Mouse (Mus musculus) 416B (cell line): Measurements from ENCODE around the gene Fpr1.
"Not testable (repeated sequence)": the region's sequence is repeated elsewhere in the genome, so short reads cannot be mapped to it uniquely, and the experiment has no call there.

ENCODE experiments used
- DNase-seq: peaks from one replicate; pipeline ENCODE4 v3.0.0; 2011; ENCODE audit warnings: low read depth

The Fpr1 gene

DNA sequence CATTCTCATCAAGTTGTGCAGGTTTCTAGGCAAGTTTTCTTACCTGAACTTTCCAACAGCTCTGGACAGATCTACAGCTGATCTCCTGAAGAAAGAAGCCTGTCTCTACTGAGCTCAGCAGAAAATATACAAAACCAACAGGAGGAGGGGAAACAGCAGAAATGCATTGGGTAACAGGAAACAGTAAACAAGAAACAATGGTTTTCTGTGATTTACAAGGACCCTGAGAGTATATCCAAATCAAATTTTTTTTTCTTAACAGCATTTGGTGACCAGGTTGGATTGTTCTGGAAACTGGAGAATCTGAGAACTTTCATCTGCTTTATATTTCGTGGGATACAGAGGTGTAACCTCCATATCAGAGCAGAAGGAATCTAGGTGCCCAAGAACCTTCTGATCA lies at the start of gene Fpr1:
Gene Fpr1 (minus strand): TSS at position 101 of the 400 bp plus-strand sequence.
- DNase-seq: no peak

DNA sequence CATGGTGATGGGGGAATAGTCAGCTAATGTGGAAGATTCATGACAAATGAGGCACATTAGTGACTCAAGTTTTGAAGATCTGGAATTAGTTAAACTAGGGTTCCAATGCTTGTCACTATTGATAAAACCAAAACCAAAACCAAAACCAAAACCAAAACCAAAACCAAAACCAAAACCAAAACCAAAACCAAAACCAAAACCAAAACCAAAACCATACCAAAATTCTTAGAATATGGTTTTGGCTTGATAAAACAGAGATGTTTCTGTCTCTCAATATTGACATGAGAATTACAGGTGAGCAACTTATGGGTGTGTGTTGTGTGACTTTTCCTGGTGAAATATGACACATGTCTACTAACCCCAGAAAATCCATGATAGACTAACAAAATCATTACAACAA lies 34.0 kb upstream of the Fpr1 start:
- no peak for DNase-seq

DNA sequence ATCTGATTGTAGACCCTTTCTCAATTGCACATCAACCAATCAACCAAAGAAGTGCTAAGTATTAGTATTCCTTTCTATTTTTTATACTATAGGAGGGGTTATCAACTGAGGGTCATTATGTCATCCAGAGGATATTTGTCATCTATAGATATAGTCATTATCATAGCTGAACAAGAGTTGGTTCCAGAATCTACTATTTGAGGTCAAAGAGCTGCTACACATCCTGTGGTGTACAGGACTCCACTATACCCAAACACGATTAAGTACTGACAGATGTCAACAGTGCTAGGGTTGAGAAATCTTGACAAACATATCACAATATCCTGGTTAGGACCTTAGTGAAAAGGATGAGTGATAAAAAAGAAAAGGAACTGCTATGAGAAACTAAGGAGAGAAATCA lies 33.6 kb upstream of the Fpr1 start:
- no peak for DNase-seq

DNA sequence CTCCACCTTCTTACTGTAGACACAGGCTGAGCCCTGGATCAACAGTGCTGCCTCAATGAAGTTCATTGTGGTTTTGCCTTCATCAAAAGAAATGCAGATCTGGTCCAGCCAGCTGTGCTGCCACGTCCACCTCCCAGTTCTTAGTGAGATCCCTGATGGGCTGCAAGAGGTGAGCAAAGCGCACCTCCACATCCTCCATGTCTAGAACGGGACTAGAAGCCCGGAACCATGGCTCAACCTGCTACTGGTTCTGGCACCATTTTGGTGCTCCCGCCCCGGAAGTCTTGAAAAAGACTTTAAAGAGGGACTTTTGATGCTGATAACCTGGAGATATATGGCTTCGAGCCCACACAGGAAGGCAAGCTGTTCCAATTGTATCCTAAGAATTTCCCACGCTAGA lies 28.9 kb upstream of the Fpr1 start:
- DNase-seq: not testable (repeated sequence)

DNA sequence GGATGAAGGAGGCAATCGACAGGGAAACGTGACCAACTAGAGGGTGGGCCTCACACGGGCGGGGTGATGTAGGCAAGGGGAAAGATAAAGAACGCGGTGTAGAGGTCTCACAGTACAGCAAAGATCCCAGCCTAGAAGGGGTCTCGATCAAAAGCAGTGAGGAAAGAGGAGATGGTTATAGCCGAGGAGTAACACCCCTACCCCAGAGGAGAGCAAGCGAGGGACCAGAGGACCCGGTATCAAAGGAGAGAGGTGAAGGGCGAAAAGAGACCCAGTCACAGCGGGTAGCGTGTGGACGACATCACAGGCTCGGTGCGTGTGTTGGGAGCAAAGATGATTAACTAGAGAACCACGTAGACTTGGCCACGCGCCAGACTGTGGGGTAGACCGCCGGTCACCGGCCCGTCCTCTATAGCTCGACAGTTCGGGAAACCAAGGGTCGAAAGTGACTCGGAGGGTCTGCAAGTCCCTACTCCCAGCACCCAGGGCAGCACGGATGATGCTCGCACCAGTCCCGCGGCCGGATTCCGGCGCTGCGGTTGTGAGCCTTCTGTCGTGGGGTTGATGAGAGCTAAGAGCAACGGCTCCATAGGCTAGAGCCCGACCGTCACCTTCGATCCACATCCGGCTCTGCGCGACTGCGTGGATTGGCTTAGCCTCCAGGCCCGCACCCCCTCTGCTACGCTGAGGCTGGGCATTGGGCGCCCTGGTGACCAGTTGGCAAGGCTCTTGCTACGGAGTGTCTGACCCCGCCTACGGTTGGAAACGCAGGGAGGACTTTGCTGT lies 26.1 kb upstream of the Fpr1 start:
- DNase-seq: no peak

DNA sequence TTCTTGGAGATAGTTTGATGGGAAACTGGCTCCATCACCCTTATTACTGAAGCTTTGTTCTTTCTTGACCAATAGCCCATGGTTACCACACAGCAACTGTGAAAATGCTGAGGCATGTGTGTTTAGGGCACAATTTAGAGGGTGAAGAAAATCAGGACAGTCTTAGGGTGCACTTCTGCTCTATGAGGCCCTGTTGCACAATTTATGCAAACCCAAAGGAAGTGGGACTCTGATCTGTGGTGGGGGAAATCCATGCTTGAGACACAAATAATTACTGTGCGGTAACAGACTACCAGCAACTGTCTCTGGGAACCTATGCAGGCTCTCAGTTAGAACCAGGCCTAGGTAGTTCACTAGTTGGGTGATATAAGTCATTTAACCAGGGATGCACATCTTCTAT lies 17.0 kb upstream of the Fpr1 start:
- peak; percentile 72 for DNase-seq

DNA sequence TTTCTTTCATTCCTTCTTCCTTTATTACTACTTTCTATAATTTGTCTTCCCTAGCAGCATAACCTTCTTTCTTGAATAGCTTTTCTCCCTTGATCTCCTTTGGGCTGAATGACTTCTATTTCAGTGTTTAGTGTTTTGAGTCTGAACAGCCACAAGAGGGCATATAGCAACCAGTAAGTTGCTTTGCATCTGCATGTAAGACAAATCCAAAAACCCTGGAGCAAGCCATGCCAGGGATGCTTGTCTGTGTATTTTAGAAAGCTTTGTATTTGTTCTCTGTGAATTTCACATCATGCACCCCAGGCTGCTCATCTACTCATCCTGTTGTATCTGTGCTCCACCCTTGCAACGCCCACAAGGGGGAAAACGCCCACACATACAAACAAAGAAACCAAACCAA lies 15.5 kb upstream of the Fpr1 start:
- DNase-seq: peak; percentile 62

DNA sequence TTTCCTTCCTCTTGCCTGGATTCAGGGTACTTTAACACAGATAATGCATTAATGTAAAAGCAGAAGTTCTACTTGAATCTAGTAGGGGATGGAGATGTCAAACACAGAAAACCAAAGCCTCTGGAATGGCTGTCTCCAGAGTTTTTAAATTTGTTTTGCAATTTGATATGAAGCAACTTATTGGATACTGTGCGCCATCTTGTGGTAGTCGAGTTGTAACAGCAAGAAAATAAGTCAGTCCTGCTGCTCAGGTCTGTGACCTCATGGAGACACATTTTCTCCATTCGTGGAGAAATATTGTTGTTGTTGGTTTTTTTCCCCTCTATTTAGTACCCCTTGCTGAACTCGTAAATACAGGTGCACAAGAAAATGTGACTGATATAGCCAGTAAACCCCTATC lies 12.3 kb upstream of the Fpr1 start:
- peak; percentile 85 for DNase-seq

DNA sequence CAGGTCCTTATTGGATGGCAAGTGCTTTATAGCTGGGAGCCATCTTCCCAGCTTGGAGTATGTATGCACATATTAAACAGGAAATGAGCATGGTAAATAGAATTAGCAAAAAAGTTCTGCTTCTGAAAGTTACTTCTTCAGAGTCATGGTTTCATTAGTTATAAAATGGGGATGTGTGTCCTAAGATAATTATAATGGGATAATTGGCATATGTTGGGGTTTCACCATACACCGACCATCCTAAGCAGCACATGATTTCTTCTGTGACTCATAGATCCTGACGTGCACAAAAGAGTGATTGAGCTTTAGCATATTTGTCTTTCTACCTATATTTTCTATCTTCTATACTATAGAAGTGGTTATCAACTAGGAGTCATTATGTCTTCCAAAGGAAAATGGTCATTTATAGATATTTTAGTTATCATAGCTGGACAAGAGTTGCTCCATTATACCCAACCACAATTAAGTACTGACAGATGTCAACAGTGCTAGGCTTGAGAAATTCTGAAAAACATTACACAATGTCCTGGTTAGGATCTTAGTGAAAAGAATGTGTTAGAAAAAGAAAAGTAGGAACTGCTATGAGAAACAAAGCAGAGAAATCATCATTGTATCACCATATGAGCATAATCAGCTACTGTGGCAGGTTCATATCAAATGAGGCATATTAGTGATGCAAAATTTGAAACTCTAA lies 6.1 kb upstream of the Fpr1 start:
- DNase-seq: peak; percentile 64

DNA sequence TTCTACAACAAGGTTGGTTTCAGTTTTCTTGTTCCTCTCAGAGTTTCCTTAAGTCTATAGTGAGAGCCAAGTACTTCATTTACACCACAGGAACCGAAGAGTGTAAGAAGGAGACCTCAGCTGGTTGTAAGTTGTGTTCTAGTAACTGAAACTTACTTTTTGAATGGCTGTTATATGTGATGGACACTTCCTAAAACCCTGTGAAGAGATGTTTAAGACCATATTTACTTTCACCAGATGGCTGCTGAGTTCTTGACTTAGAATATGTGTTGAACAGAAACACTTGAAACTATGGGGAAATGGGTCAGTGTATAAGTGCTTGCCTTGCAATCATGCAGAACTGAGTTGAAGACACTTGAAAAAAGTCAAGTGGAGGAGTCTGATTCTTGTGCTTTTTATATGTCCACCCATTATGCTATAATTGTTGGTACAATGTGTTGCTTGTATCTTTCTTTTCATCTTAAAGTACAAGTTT lies 4.1 kb upstream of the Fpr1 start, which contains the start of the genes Fpr2 and Fpr3:
Gene Fpr2 (plus strand): TSS at position 51 of the 475 bp plus-strand sequence.
Gene Fpr3 (plus strand): TSS at position 79 of the 475 bp plus-strand sequence.
- no peak for DNase-seq

DNA sequence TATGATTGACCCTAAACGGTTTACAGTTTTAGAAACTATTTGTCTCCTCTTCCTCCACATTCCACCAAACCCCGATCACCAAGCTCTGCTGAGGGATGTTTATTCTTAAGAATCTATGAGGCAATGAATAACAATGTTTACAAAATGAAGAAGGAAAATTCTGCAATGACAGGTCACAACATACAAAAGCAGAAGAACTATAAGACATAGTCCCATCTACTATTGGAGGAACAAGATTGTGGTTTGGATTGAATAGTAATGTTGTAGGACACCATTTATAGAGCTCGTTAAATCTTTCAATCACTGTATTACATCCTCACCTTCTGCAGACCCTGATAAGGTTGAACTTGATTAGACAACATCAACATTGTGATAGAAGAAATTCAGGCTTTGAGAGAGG lies 1.1 kb downstream of the Fpr1 start:
- no peak for DNase-seq

DNA sequence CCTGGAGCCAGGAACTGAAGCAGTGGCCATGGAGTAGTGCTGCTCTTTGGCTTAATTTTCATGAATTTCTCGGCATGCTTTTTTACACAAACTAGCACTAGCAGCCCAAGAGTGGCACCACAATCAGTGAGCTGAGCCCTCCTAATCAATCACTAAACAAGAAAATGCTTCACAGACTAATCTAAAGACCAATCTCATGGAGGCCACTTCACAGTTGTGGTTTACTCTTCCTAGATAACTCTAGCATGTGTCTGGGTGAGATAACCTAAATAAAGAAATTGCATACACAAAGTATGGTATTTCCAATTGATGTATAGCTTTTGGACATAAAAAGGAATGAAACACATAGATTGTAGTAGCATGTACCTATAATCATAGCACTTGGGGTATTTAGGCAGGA lies 4.4 kb downstream of the Fpr1 start:
- peak; percentile 55 for DNase-seq

DNA sequence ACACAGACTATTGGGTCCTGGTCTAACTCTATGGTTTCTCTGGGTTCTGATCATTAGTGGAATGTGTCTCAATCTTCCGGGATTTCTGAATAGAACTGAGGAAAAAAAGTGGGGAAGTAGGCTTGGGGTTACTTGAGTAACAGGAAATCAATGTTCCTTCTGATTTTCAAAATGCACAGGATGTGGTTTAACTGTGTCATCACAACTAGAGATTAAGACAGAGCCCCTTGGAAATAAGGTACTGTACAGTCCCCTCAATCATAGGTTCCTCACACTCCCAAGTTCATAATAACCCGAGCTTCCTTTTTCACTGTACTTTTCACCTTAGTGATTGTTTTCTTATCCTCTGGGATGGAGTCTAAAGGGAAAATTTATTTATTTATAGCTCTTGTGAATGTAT lies 12.0 kb downstream of the Fpr1 start:
- DNase-seq: peak; percentile 80

DNA sequence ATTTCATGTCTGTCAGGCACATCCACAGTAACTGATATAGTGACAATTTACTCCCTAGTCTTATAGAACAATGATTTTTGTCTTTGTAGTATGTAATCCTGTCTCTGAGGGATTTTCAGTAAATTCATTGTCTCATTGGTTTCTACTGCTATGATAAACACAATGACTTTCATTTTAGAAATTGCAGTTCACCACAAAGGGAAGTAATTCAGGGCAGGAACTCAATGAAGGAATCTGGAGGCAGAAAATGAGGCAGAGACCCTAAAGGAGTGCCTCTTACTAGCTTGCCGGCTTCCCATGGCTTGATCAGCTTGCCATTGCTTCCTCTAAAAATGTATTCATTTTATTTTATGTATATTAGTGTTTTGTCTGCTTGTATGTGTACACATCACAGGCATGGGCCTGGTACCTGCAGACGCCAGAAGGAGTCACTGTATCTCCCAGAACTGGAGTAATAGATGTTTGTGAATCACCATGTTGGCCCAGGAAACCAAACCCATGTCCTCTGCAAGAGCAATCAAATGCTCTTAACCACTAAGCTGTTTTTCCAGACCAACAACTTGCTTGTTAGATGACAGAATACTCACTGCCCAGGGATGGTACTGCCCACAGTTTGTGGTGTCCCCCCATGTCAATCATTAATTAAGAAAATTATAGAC lies 12.7 kb downstream of the Fpr1 start:
- peak; percentile 70 for DNase-seq

DNA sequence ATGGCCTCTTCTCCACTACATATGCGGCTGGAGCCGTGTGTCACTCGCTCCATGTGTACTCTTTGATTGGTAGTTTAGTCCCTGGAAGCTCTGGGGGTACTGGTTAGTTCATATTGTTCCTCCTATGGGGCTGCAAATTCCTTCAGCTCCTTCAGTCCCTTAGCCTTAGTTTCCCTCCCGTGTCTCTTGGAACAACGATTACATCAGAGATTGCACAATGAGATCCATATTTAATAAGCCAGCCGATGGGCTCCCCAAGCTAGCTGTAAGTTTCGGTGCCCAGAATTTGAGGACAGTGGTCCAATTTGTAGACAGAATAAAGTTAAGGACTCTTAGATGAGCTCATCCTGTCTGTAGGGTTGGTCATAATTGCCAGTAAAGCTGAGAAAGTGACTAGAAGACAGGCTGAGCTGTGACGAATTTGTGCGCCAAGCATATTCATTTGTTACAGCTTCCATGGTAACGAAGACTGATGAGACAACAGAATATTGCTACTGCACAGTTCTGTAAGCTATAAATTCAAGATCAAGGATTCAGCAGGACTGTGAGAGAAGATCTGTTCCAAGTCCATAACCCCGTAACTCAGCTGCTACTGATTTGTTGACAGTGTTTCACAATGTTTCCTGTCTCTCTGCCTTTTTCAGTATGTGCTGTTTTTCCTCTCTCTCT lies 16.8 kb downstream of the Fpr1 start:
- DNase-seq: peak; percentile 43

DNA sequence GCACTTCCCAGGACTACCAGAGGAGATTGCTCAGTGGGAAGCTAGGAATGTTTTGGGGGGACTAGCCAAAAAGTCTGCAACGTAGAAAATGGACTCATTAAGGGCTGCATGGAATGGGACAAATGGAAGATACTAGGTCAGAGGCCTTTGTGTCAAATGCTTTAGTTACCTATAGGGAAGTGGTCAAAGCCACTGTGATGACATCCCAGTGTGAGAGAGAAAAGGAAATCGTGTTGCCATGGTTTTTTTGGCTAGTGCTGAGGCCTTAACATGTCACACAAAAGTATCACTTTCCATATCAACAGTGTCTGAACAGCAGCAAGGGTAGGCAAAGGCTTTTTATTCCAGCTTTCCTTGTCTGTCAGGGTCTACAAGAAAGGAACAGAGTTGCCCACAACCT lies 18.6 kb downstream of the Fpr1 start:
- DNase-seq: peak; percentile 73

DNA sequence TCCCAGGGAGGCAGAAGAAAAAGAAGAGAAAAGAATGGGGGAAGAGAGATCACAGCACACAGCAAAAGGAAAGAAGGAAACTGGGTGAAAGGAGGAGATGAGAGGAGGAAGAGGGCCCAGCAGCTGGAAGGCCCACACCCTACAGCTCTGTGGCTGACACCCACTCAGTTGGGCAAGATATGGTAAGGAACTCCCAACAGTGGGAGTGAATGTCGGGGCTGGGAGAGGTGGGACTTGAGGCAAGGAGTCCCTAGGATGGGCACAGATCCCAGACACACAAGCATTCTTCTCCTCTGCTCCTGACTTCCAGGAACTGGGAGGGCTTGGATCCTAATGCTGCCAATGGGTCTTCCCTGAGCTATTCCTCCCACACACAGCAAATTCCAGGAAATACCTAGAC lies 21.4 kb downstream of the Fpr1 start:
- DNase-seq: no peak

DNA sequence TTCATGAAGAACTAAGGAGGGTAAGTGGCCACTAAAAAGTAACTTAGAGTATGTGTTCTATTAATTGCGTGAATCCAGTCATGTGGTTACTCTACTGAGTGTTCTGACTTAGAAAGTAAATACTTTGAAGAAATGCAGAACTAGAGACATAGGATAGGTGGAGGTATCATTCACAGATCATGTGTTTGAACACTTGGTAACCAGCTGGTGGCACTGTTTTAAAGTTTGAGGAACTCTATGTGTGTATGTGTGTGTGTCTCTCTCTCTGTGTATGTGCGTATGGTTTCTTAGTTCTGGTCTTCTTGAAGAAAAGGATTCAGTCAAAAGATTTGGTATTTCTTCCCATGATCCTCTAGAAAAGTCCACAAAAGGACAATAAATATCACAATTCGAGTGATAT lies 23.6 kb downstream of the Fpr1 start:
- DNase-seq: peak; percentile 75

DNA sequence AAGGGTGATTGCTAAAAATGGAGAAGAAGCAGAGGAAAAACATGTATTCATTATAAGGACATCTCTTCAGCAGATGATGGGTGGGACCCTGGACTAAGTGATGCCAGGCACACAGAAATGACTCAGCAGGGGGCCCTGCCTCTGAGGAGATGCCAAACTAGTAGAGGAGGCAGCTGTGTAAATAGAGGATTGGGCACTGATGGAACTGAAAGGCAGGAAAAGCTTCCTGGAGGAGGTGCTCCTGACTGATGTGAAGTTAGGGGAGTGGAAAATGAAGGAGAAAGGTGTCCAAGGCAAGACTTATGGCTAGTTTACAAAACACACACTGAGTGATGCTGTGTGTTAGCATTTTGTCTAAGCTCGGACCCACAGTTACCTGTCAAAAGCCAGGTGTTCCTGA lies 26.3 kb downstream of the Fpr1 start:
- no peak for DNase-seq

DNA sequence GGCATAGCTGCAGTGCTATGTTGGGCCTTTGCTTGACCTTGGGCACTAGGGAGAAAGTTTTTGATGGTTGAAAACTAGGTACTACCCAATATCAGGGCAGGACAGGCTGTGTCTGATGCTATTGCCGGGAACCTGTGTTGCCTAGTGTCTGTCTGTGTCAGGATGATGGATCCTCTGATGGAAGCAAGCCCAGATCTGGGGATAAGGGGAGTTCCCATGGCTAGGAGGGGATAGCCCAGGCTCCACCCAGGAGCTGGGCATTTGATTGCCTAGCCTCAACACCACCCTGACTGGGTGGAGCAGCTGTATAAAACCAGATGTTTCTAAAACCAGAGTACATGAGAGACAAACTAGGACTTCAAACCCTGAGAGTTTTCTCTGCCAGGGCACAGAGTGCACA lies 27.1 kb downstream of the Fpr1 start:
- no peak for DNase-seq

DNA sequence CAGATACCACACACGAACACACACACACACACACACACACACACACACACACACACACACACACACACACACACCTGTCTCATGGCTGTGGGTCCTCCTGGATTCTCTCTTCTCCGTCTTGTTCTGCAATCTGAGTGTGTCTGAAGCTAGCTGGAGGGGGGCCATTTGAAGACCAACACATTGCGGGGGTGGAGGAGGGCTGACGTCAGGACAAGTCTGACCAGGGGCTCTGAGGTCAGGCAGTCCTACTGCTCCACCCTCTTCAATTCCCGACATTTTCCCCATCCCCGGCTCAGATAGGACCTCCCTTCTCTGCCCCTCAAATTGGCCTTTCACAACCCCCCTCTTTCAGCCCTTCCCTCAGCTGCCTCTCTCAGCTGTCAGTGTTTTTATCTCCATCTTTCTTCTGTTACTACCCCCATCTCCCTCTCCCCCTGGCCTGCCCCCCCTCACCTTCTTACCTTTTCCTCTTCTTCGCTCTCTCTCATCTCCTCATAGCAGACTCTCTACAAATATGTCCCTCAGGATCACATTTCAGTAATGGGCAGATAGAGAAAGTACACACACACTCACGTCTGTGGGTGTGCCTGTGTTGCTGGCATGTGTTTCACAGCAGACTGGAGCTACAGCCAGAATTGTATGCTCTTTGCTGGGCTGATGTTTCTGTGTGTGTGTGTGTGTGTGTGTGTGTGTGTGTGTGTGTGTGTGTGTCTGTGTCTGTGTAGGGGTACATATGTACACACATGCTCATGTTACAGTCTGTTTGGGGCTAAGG lies 28.5 kb downstream of the Fpr1 start, which contains the start of gene Has1:
Gene Has1 (minus strand): TSS at position 142 of the 775 bp plus-strand sequence.
- no peak for DNase-seq
